30 mouse cellular contexts compared by ENCODE assay signal in genomic region chr12:5161631-5162030, GRCm38 (mm10).
DNase-seq lines count a peak whose midpoint lies in the region; ATAC-seq and TF ChIP-seq lines count a peak whose summit lies in the region.
"Had no signal": no experiment of that assay in that cellular context is flagged by ENCODE, and none has a peak within 500 bp of the region (broad histone marks: within the 10 kb centered on the region; RNA-seq: fewer than 3 reads in every experiment).

No protein-coding gene starts in this region.

- no peak overlapping the region for H3K9ac ChIP-seq in intestine, postnatal 0 days (ENCODE audit: low read depth, low read length)
- H3K9ac ChIP-seq: embryonic facial prominence, embryonic 12.5 days; embryonic facial prominence, embryonic 15.5 days; forebrain, postnatal 0 days; heart, embryonic 13.5 days; hindbrain, embryonic 14.5 days had no signal

- 82% methylated on average over 4 of the region's 4 CpGs for WGBS in intestine, postnatal 0 days

- no peak for ATAC-seq in intestine, postnatal 0 days
- ATAC-seq: activated CD4-positive, CD25-positive, alpha-beta regulatory T cell, adult 4 months; forebrain, embryonic 14.5 days; forebrain, postnatal 0 days; hindbrain, postnatal 0 days; inflammation-experienced regulatory T-cells, adult 6 months; intestine, embryonic 16.5 days had no signal

- H3K4me1 ChIP-seq in intestine, postnatal 0 days (replicated peaks; ENCODE audit: control insufficient read depth, insufficient read depth, low read length), result no peaks in the 10 kb centered on the region

- H3K27me3 ChIP-seq in intestine, postnatal 0 days (replicated peaks; ENCODE audit: control insufficient read depth, insufficient read depth, low read length), result no peaks in the 10 kb centered on the region
- H3K27me3 ChIP-seq: CH12.LX; embryonic facial prominence, embryonic 12.5 days; embryonic facial prominence, embryonic 15.5 days; heart, embryonic 13.5 days had no signal

- peak; percentile 57 for DNase-seq in adrenal gland, adult 2 months
- DNase-seq in adrenal gland, adult 8-10 months, result no peak
- DNase-seq in gastrocnemius, adult 2 months, result no peak
- no peak for DNase-seq in gastrocnemius, postnatal 4 days (ENCODE audit: low spot score in 2 of 2)
- DNase-seq in 3T3-L1 (ENCODE audit: low read depth, low spot score), result peak; percentile 11
- peak; percentile 43 for DNase-seq in brain, adult 2 months (ENCODE audit: low read depth, low spot score)
- no peak for DNase-seq in cerebellum, adult 18-20 months
- DNase-seq: B cell, adult 2 months; cerebellum, adult 11 months; cerebellum, adult 9-10 months; cerebellum, postnatal 25 days; forebrain, postnatal 0 days; gastrocnemius, postnatal 25 days; heart, adult 2 months; heart, postnatal 14 days; heart, postnatal 4 days; kidney, adult 2 months had no signal

- no peak for TF ChIP-seq CTCF in gastrocnemius, adult 2 months (IDR thresholded peaks at IDR 0.05)
- TF ChIP-seq CTCF in intestine, postnatal 0 days (IDR thresholded peaks at IDR 0.05; ENCODE audit: low read depth), result no peak

- H3K4me3 ChIP-seq in gastrocnemius, adult 2 months, result no peak overlapping the region
- H3K4me3 ChIP-seq in intestine, postnatal 0 days (ENCODE audit: low read depth, low read length), result no peak overlapping the region
- H3K4me3 ChIP-seq: embryonic facial prominence, embryonic 12.5 days; embryonic facial prominence, embryonic 15.5 days; heart, adult 2 months; heart, embryonic 10.5 days; heart, embryonic 13.5 days had no signal

- H3K36me3 ChIP-seq in intestine, postnatal 0 days (ENCODE audit: control insufficient read depth, insufficient read depth), result no peaks in the 10 kb centered on the region
- H3K36me3 ChIP-seq: embryonic facial prominence, embryonic 12.5 days; embryonic facial prominence, embryonic 15.5 days; G1E; heart, embryonic 10.5 days; heart, embryonic 13.5 days had no signal

- intact Hi-C loops in gastrocnemius, adult 2 months (cut with DNase I), result no loop called here

- H3K27ac ChIP-seq in gastrocnemius, adult 2 months, result peak overlapping the region; percentile 72
- no peak overlapping the region for H3K27ac ChIP-seq in intestine, postnatal 0 days (ENCODE audit: low read depth, low read length)
- H3K27ac ChIP-seq: embryonic facial prominence, embryonic 12.5 days; embryonic facial prominence, embryonic 15.5 days; heart, adult 2 months; heart, embryonic 10.5 days; heart, embryonic 13.5 days; hindbrain, embryonic 14.5 days; hindbrain, postnatal 0 days had no signal

- H3K9me3 ChIP-seq in intestine, postnatal 0 days (ENCODE audit: control insufficient read depth), result no peaks in the 10 kb centered on the region
- H3K9me3 ChIP-seq: embryonic facial prominence, embryonic 12.5 days; embryonic facial prominence, embryonic 15.5 days; heart, embryonic 10.5 days; heart, embryonic 13.5 days had no signal

- H3K4me2 ChIP-seq in intestine, postnatal 0 days (replicated peaks; ENCODE audit: low read depth), result no peak overlapping the region
- H3K4me2 ChIP-seq: embryonic facial prominence, embryonic 12.5 days; embryonic facial prominence, embryonic 15.5 days; heart, embryonic 13.5 days; hindbrain, embryonic 14.5 days had no signal

Comparison
In these comparisons a context has a peak if more than half of its experiments do, and no peak if none do; other contexts are left out.
1. DNase-seq: peak in adrenal gland, adult 2 months (single experiment), 3T3-L1 (single experiment) and brain, adult 2 months (single experiment); none in adrenal gland, adult 8-10 months (single experiment), gastrocnemius, adult 2 months (single experiment), gastrocnemius, postnatal 4 days (0 of 2) and cerebellum, adult 18-20 months (0 of 2).